Comparison of ENCODE assay signal across 10 mouse cellular contexts in the genomic region with DNA sequence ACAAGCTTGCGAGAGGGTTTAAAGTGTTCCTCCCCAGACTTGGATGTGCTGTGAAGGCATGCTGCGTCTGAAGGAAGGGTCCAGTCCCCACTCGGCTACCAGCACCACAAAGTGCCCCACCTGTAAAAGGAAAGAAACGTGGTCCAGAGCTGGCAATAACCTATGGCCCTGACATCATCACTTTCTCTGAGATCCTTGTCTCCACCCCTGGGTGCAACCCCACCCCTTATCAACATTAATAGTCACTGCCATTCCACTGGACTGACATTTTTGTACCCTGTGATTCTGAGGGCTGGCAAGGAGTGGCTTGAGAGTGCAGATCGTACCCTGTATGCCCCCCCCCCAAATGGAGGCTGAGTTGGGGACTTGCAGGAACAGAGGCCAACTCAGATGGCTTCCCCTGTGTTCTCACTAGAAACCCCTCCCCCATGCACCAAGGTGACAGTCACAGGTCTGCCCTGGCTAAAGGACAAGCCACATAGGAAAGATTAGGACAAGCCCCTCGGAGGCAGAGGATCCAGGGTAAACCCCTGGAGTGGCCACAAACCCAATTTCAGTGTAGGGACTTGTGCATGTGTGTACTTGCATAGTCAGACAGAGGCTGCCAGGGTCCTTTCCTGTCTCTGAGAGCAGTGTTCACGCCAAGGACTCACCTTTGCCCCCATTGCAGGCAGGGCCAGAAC. TPM values are rescaled to one million over a fixed set of nuclear protein-coding genes. Genes with fewer than 3 reads are reported as not detected.
DNase-seq lines count a peak whose midpoint lies in the region; ATAC-seq and TF ChIP-seq lines count a peak whose summit lies in the region.
"Had no signal": no experiment of that assay in that cellular context is flagged by ENCODE, and none has a peak within 500 bp of the region (broad histone marks: within the 10 kb centered on the region; RNA-seq: fewer than 3 reads in every experiment).

No protein-coding gene starts in this region.

- TF ChIP-seq POLR2A in heart, adult 2 months (IDR thresholded peaks at IDR 0.05; ENCODE audit: insufficient read depth, low read depth, low read length) = no peak

- peak overlapping the region; percentile 15 for H3K9ac ChIP-seq in heart, embryonic 13.5 days
- no peak overlapping the region for H3K9ac ChIP-seq in heart, adult 2 months (ENCODE audit: low read depth, low read length)
- no peak overlapping the region for H3K9ac ChIP-seq in midbrain, postnatal 0 days (replicated peaks; ENCODE audit: low read length, poor library complexity, severe bottlenecking)
- peak overlapping the region; percentile 29; the same call in 1 of the 2 replicates for H3K9ac ChIP-seq in intestine, embryonic 16.5 days (ENCODE audit: low read depth, low read length)
- no peak overlapping the region for H3K9ac ChIP-seq in stomach, embryonic 16.5 days (ENCODE audit: low read length)
- H3K9ac ChIP-seq in forebrain, embryonic 14.5 days (ENCODE audit: low read length) = no peak overlapping the region

- 51% methylated on average over 7 of the region's 7 CpGs for WGBS in heart, embryonic 13.5 days
- WGBS in heart, adult 2 months = 71% methylated on average over 7 of the region's 7 CpGs
- 61% methylated on average over 7 of the region's 7 CpGs for WGBS in midbrain, embryonic 10.5 days
- 63% methylated on average over 7 of the region's 7 CpGs for WGBS in midbrain, postnatal 0 days
- WGBS in intestine, embryonic 16.5 days = 51% methylated on average over 7 of the region's 7 CpGs
- WGBS in stomach, embryonic 16.5 days = 52% methylated on average over 7 of the region's 7 CpGs
- 55% methylated on average over 7 of the region's 7 CpGs for WGBS in forebrain, embryonic 14.5 days

- H3K27ac ChIP-seq in heart, embryonic 13.5 days (replicated peaks) = no peak overlapping the region
- H3K27ac ChIP-seq in heart, adult 2 months = no peak overlapping the region
- H3K27ac ChIP-seq in midbrain, embryonic 10.5 days (replicated peaks) = peak overlapping the region; percentile 63
- H3K27ac ChIP-seq in midbrain, postnatal 0 days (ENCODE audit: low read depth, low read length) = no peak overlapping the region
- H3K27ac ChIP-seq in intestine, embryonic 16.5 days (ENCODE audit: low read length) = peak overlapping the region; percentile 75
- H3K27ac ChIP-seq in stomach, embryonic 16.5 days (ENCODE audit: low read length) = peak overlapping the region; percentile 38; the same call in 1 of the 2 replicates
- H3K27ac ChIP-seq in left cerebral cortex, adult 2 months = no peak overlapping the region
- H3K27ac ChIP-seq in forebrain, embryonic 14.5 days (ENCODE audit: low read depth, low read length) = no peak overlapping the region

- H3K4me3 ChIP-seq in heart, embryonic 13.5 days = 0 out of 2 replicates have a peak overlapping the region, but pooled peaks have one; percentile 4
- H3K4me3 ChIP-seq in heart, adult 2 months = no peak overlapping the region
- 0 out of 2 replicates have a peak overlapping the region, but pooled peaks have one; percentile 4 for H3K4me3 ChIP-seq in midbrain, embryonic 10.5 days
- no peak overlapping the region for H3K4me3 ChIP-seq in midbrain, postnatal 0 days (ENCODE audit: low read depth, low read length)
- no peak overlapping the region for H3K4me3 ChIP-seq in intestine, embryonic 16.5 days (ENCODE audit: low read length)
- no peak overlapping the region for H3K4me3 ChIP-seq in stomach, embryonic 16.5 days (replicated peaks; ENCODE audit: low read length)
- H3K4me3 ChIP-seq in left cerebral cortex, adult 2 months = no peak overlapping the region
- no peak overlapping the region for H3K4me3 ChIP-seq in forebrain, embryonic 14.5 days (ENCODE audit: low read depth, low read length)

- intact Hi-C loops in heart, adult 2 months (cut with DNase I) = no loop called here
- intact Hi-C loops in left cerebral cortex, adult 2 months (cut with DNase I) = no loop called here

- H3K27me3 ChIP-seq in heart, embryonic 13.5 days (replicated peaks) = no peaks in the 10 kb centered on the region; the same call in none of the 2 replicates
- H3K27me3 ChIP-seq in heart, adult 2 months (ENCODE audit: control insufficient read depth, insufficient read depth, low read length) = no peaks in the 10 kb centered on the region
- H3K27me3 ChIP-seq in midbrain, embryonic 10.5 days (ENCODE audit: low read depth, poor library complexity, severe bottlenecking) = peaks cover 21% of the 10 kb centered on the region; the same call in 1 of the 2 replicates
- H3K27me3 ChIP-seq in midbrain, postnatal 0 days (ENCODE audit: insufficient read depth, low read length) = no peaks in the 10 kb centered on the region
- no peaks in the 10 kb centered on the region for H3K27me3 ChIP-seq in intestine, embryonic 16.5 days (replicated peaks; ENCODE audit: control insufficient read depth, insufficient read depth, low read length)
- no peaks in the 10 kb centered on the region for H3K27me3 ChIP-seq in stomach, embryonic 16.5 days (ENCODE audit: control insufficient read depth, insufficient read depth, low read length)
- H3K27me3 ChIP-seq in forebrain, embryonic 14.5 days (replicated peaks; ENCODE audit: control insufficient read depth, insufficient read depth, low read length) = no peaks in the 10 kb centered on the region

- H3K4me1 ChIP-seq in heart, embryonic 13.5 days = peaks cover 63% of the 10 kb centered on the region
- peaks cover 24% of the 10 kb centered on the region for H3K4me1 ChIP-seq in heart, adult 2 months (ENCODE audit: control insufficient read depth, insufficient read depth, low read length)
- peaks cover 39% of the 10 kb centered on the region for H3K4me1 ChIP-seq in midbrain, embryonic 10.5 days
- peaks cover 10% of the 10 kb centered on the region; the same call in 1 of the 2 replicates for H3K4me1 ChIP-seq in midbrain, postnatal 0 days (ENCODE audit: insufficient read depth, low read length)
- peaks cover 43% of the 10 kb centered on the region for H3K4me1 ChIP-seq in intestine, embryonic 16.5 days (ENCODE audit: control insufficient read depth, insufficient read depth, low read length)
- peaks cover 28% of the 10 kb centered on the region for H3K4me1 ChIP-seq in stomach, embryonic 16.5 days (ENCODE audit: control insufficient read depth, insufficient read depth, low read length)
- H3K4me1 ChIP-seq in forebrain, embryonic 14.5 days (ENCODE audit: control insufficient read depth, insufficient read depth, low read length) = no peaks in the 10 kb centered on the region

- H3K4me2 ChIP-seq in heart, embryonic 13.5 days = peak overlapping the region; percentile 53
- no peak overlapping the region for H3K4me2 ChIP-seq in midbrain, postnatal 0 days (ENCODE audit: low read depth, low read length, poor library complexity, severe bottlenecking)
- peak overlapping the region; percentile 13; the same call in 1 of the 2 replicates for H3K4me2 ChIP-seq in intestine, embryonic 16.5 days (ENCODE audit: low read depth, low read length)
- peak overlapping the region; percentile 33 for H3K4me2 ChIP-seq in stomach, embryonic 16.5 days (ENCODE audit: low read depth, low read length)
- no peak overlapping the region for H3K4me2 ChIP-seq in forebrain, embryonic 14.5 days (ENCODE audit: low read length)

- no peaks in the 10 kb centered on the region for H3K9me3 ChIP-seq in heart, embryonic 13.5 days
- H3K9me3 ChIP-seq in midbrain, embryonic 10.5 days (replicated peaks) = no peaks in the 10 kb centered on the region
- H3K9me3 ChIP-seq in midbrain, postnatal 0 days (ENCODE audit: low read length) = no peaks in the 10 kb centered on the region
- H3K9me3 ChIP-seq in intestine, embryonic 16.5 days (ENCODE audit: control insufficient read depth, low read length) = no peaks in the 10 kb centered on the region
- H3K9me3 ChIP-seq in stomach, embryonic 16.5 days (replicated peaks; ENCODE audit: control insufficient read depth, low read length) = no peaks in the 10 kb centered on the region
- no peaks in the 10 kb centered on the region for H3K9me3 ChIP-seq in forebrain, embryonic 14.5 days (replicated peaks; ENCODE audit: control insufficient read depth, low read length)

- DNase-seq in heart, adult 2 months = no peak
- no peak for DNase-seq in midbrain, embryonic 10.5 days (ENCODE audit: low spot score)
- DNase-seq in midbrain, postnatal 0 days (ENCODE audit: low spot score) = no peak
- no peak for DNase-seq in left cerebral cortex, adult 2 months (ENCODE audit: extremely low spot score in 1 of 2, low spot score in 2 of 2)
- no peak for DNase-seq in forebrain, embryonic 14.5 days (ENCODE audit: low spot score)

- no peak for ATAC-seq in heart, embryonic 13.5 days (ENCODE audit: extremely low read depth, insufficient number of reproducible peaks, low FRiP score, low TSS enrichment)
- no peak for ATAC-seq in midbrain, postnatal 0 days (ENCODE audit: low FRiP score)
- peak; percentile 32 for ATAC-seq in intestine, embryonic 16.5 days
- ATAC-seq in stomach, embryonic 16.5 days (ENCODE audit: insufficient read depth, low FRiP score) = 0 out of 2 replicates have a peak, but pooled peaks have one; percentile 18
- ATAC-seq in forebrain, embryonic 14.5 days = no peak

- no peak for TF ChIP-seq CTCF in heart, adult 2 months (IDR thresholded peaks at IDR 0.05)
- no peak for TF ChIP-seq CTCF in midbrain, postnatal 0 days (IDR thresholded peaks at IDR 0.05)
- no peak for TF ChIP-seq CTCF in left cerebral cortex, adult 2 months (IDR thresholded peaks at IDR 0.05)

- no peak for TF ChIP-seq EP300 in heart, adult 2 months (IDR thresholded peaks at IDR 0.05; ENCODE audit: insufficient read depth, low read depth, low read length)

- no peaks in the 10 kb centered on the region for H3K79me2 ChIP-seq in heart, adult 2 months (replicated peaks; ENCODE audit: control insufficient read depth, insufficient read depth, low read length)

- H3K36me3 ChIP-seq in heart, embryonic 13.5 days = no peaks in the 10 kb centered on the region
- no peaks in the 10 kb centered on the region for H3K36me3 ChIP-seq in heart, adult 2 months (ENCODE audit: control insufficient read depth, insufficient read depth, low read length)
- peaks cover 13% of the 10 kb centered on the region; the same call in 1 of the 2 replicates for H3K36me3 ChIP-seq in midbrain, embryonic 10.5 days
- H3K36me3 ChIP-seq in midbrain, postnatal 0 days (ENCODE audit: insufficient read depth, low read length) = peaks cover 12% of the 10 kb centered on the region; the same call in 1 of the 2 replicates
- no peaks in the 10 kb centered on the region for H3K36me3 ChIP-seq in intestine, embryonic 16.5 days (ENCODE audit: control insufficient read depth, insufficient read depth, low read length)
- no peaks in the 10 kb centered on the region for H3K36me3 ChIP-seq in stomach, embryonic 16.5 days (ENCODE audit: control insufficient read depth, insufficient read depth, low read length)
- H3K36me3 ChIP-seq in forebrain, embryonic 14.5 days (ENCODE audit: control insufficient read depth, insufficient read depth, low read length) = no peaks in the 10 kb centered on the region

RNA-seq across cellular contexts. Expression of a gene that starts 9.5 kb away (rescaled TPM):
- 11.2 and 12.9 TPM in 2 replicates for polyA plus RNA-seq in heart, embryonic 13.5 days (2015; fragmentation: Nextera tagmentation; extraction: Ambion mirVana)
- 1 to 10 TPM; 5.1 to 5.4 TPM for total RNA-seq in heart, adult 2 months (2021)
- 11.3 and 12.0 TPM in 2 replicates for polyA plus RNA-seq in heart, adult 2 months (2012; rRNA removed)
- polyA plus RNA-seq in midbrain, embryonic 10.5 days (2016; fragmentation: Nextera tagmentation; extraction: Ambion mirVana) = 13.6 and 14.3 TPM in 2 replicates
- 82.0 and 111 TPM in 2 replicates for total RNA-seq in midbrain, postnatal 0 days (2014; rRNA removed)
- polyA plus RNA-seq in midbrain, postnatal 0 days (2015; fragmentation: Nextera tagmentation; extraction: Ambion mirVana) = 105 and 110 TPM in 2 replicates
- 34.7 and 47.2 TPM in 2 replicates for polyA plus RNA-seq in intestine, embryonic 16.5 days (2015; fragmentation: Nextera tagmentation; extraction: Ambion mirVana)
- 11.6 and 16.4 TPM in 2 replicates for polyA plus RNA-seq in stomach, embryonic 16.5 days (2015; fragmentation: Nextera tagmentation; extraction: Ambion mirVana)
- 100 to 1,000 TPM; 658 to 661 TPM for total RNA-seq in left cerebral cortex, adult 2 months (2021)
- polyA plus RNA-seq in forebrain, embryonic 14.5 days (2014; fragmentation: Nextera tagmentation; extraction: Ambion mirVana) = 11.2 and 18.4 TPM in 2 replicates

RNA-seq across cellular contexts. Expression of a gene that starts 29.0 kb away (rescaled TPM):
- polyA plus RNA-seq in heart, embryonic 13.5 days (2015; fragmentation: Nextera tagmentation; extraction: Ambion mirVana) = 0.43 and 0.63 TPM in 2 replicates
- total RNA-seq in heart, adult 2 months (2021) = not detected
- polyA plus RNA-seq in heart, adult 2 months (2012; rRNA removed) = 0.62 TPM in 1 of 2 replicates, not detected in the other
- not detected in 2 replicates for polyA plus RNA-seq in midbrain, embryonic 10.5 days (2016; fragmentation: Nextera tagmentation; extraction: Ambion mirVana)
- 8.5 TPM in 1 of 2 replicates, not detected in the other for total RNA-seq in midbrain, postnatal 0 days (2014; rRNA removed)
- 4.4 and 4.7 TPM in 2 replicates for polyA plus RNA-seq in midbrain, postnatal 0 days (2015; fragmentation: Nextera tagmentation; extraction: Ambion mirVana)
- 0.29 and 1.3 TPM in 2 replicates for polyA plus RNA-seq in intestine, embryonic 16.5 days (2015; fragmentation: Nextera tagmentation; extraction: Ambion mirVana)
- polyA plus RNA-seq in stomach, embryonic 16.5 days (2015; fragmentation: Nextera tagmentation; extraction: Ambion mirVana) = 0.30 TPM in 1 of 2 replicates, not detected in the other
- total RNA-seq in left cerebral cortex, adult 2 months (2021) = 1 to 10 TPM; 4.6 to 7.9 TPM
- polyA plus RNA-seq in forebrain, embryonic 14.5 days (2014; fragmentation: Nextera tagmentation; extraction: Ambion mirVana) = 0.63 TPM in 1 of 2 replicates, not detected in the other
- polyA plus RNA-seq: forebrain, embryonic 11.5 days; neural tube, embryonic 11.5 days had no signal

RNA-seq across cellular contexts. Expression of a gene that starts 35.9 kb away (rescaled TPM):
- not detected in 2 replicates for polyA plus RNA-seq in heart, embryonic 13.5 days (2015; fragmentation: Nextera tagmentation; extraction: Ambion mirVana)
- not detected for total RNA-seq in heart, adult 2 months (2021)
- polyA plus RNA-seq in heart, adult 2 months (2012; rRNA removed) = 0.14 and 0.41 TPM in 2 replicates
- not detected in 2 replicates for polyA plus RNA-seq in midbrain, embryonic 10.5 days (2016; fragmentation: Nextera tagmentation; extraction: Ambion mirVana)
- not detected in 2 replicates for total RNA-seq in midbrain, postnatal 0 days (2014; rRNA removed)
- not detected in 2 replicates for polyA plus RNA-seq in midbrain, postnatal 0 days (2015; fragmentation: Nextera tagmentation; extraction: Ambion mirVana)
- 0.10 TPM in 1 of 2 replicates, not detected in the other for polyA plus RNA-seq in intestine, embryonic 16.5 days (2015; fragmentation: Nextera tagmentation; extraction: Ambion mirVana)
- polyA plus RNA-seq in stomach, embryonic 16.5 days (2015; fragmentation: Nextera tagmentation; extraction: Ambion mirVana) = not detected in 2 replicates
- total RNA-seq in left cerebral cortex, adult 2 months (2021) = under 1 TPM in 1 of 2 experiments, not detected in 1; 0.14 TPM
- not detected in 2 replicates for polyA plus RNA-seq in forebrain, embryonic 14.5 days (2014; fragmentation: Nextera tagmentation; extraction: Ambion mirVana)
- polyA plus RNA-seq: forebrain, embryonic 11.5 days; neural tube, embryonic 11.5 days had no signal

RNA-seq across cellular contexts. Expression of a gene that starts 56.8 kb away (rescaled TPM):
- 133 and 142 TPM in 2 replicates for polyA plus RNA-seq in heart, embryonic 13.5 days (2015; fragmentation: Nextera tagmentation; extraction: Ambion mirVana)
- 100 to 1,000 TPM; 545 to 681 TPM for total RNA-seq in heart, adult 2 months (2021)
- 823 and 843 TPM in 2 replicates for polyA plus RNA-seq in heart, adult 2 months (2012; rRNA removed)
- polyA plus RNA-seq in midbrain, embryonic 10.5 days (2016; fragmentation: Nextera tagmentation; extraction: Ambion mirVana) = 50.4 and 52.6 TPM in 2 replicates
- 101 and 110 TPM in 2 replicates for total RNA-seq in midbrain, postnatal 0 days (2014; rRNA removed)
- polyA plus RNA-seq in midbrain, postnatal 0 days (2015; fragmentation: Nextera tagmentation; extraction: Ambion mirVana) = 46.5 and 54.8 TPM in 2 replicates
- polyA plus RNA-seq in intestine, embryonic 16.5 days (2015; fragmentation: Nextera tagmentation; extraction: Ambion mirVana) = 142 and 145 TPM in 2 replicates
- polyA plus RNA-seq in stomach, embryonic 16.5 days (2015; fragmentation: Nextera tagmentation; extraction: Ambion mirVana) = 84.6 and 94.3 TPM in 2 replicates
- 10 to 100 TPM; 84.5 to 89.1 TPM for total RNA-seq in left cerebral cortex, adult 2 months (2021)
- 63.1 TPM in 2 replicates for polyA plus RNA-seq in forebrain, embryonic 14.5 days (2014; fragmentation: Nextera tagmentation; extraction: Ambion mirVana)

RNA-seq across cellular contexts. Expression of a gene that starts 56.9 kb away (rescaled TPM):
- 90.9 and 98.2 TPM in 2 replicates for polyA plus RNA-seq in heart, embryonic 13.5 days (2015; fragmentation: Nextera tagmentation; extraction: Ambion mirVana)
- total RNA-seq in heart, adult 2 months (2021) = 10 to 100 TPM; 81.9 to 98.6 TPM
- polyA plus RNA-seq in heart, adult 2 months (2012; rRNA removed) = 57.2 TPM in 2 replicates
- 185 and 201 TPM in 2 replicates for polyA plus RNA-seq in midbrain, embryonic 10.5 days (2016; fragmentation: Nextera tagmentation; extraction: Ambion mirVana)
- 60.6 and 62.7 TPM in 2 replicates for total RNA-seq in midbrain, postnatal 0 days (2014; rRNA removed)
- polyA plus RNA-seq in midbrain, postnatal 0 days (2015; fragmentation: Nextera tagmentation; extraction: Ambion mirVana) = 162 and 164 TPM in 2 replicates
- polyA plus RNA-seq in intestine, embryonic 16.5 days (2015; fragmentation: Nextera tagmentation; extraction: Ambion mirVana) = 79.1 and 90.1 TPM in 2 replicates
- 78.3 and 84.7 TPM in 2 replicates for polyA plus RNA-seq in stomach, embryonic 16.5 days (2015; fragmentation: Nextera tagmentation; extraction: Ambion mirVana)
- total RNA-seq in left cerebral cortex, adult 2 months (2021) = 10 to 100 TPM; 71.4 to 76.8 TPM
- 124 and 147 TPM in 2 replicates for polyA plus RNA-seq in forebrain, embryonic 14.5 days (2014; fragmentation: Nextera tagmentation; extraction: Ambion mirVana)

Comparison
In these comparisons a context has a peak if more than half of its experiments do, and no peak if none do; other contexts are left out.
1. H3K27ac ChIP-seq: peak in midbrain, embryonic 10.5 days (single experiment), intestine, embryonic 16.5 days (single experiment) and stomach, embryonic 16.5 days (single experiment); none in heart, embryonic 13.5 days (single experiment), heart, adult 2 months (single experiment), midbrain, postnatal 0 days (single experiment), left cerebral cortex, adult 2 months (single experiment) and forebrain, embryonic 14.5 days (single experiment).
2. H3K4me3 ChIP-seq: peak in heart, embryonic 13.5 days (single experiment) and midbrain, embryonic 10.5 days (single experiment); none in heart, adult 2 months (single experiment), midbrain, postnatal 0 days (single experiment), intestine, embryonic 16.5 days (single experiment), stomach, embryonic 16.5 days (single experiment), left cerebral cortex, adult 2 months (single experiment) and forebrain, embryonic 14.5 days (single experiment).
3. H3K9ac ChIP-seq: peak in heart, embryonic 13.5 days (single experiment) and intestine, embryonic 16.5 days (single experiment); none in heart, adult 2 months (single experiment), midbrain, postnatal 0 days (single experiment), stomach, embryonic 16.5 days (single experiment) and forebrain, embryonic 14.5 days (single experiment).
4. ATAC-seq: peak in intestine, embryonic 16.5 days (single experiment) and stomach, embryonic 16.5 days (single experiment); none in heart, embryonic 13.5 days (single experiment), midbrain, postnatal 0 days (single experiment) and forebrain, embryonic 14.5 days (single experiment).
5. H3K4me2 ChIP-seq: peak in heart, embryonic 13.5 days (single experiment), intestine, embryonic 16.5 days (single experiment) and stomach, embryonic 16.5 days (single experiment); none in midbrain, postnatal 0 days (single experiment) and forebrain, embryonic 14.5 days (single experiment).